Mouse (Mus musculus): ENCODE data around the gene Lrrc26.

- no peak for TF ChIP-seq FLI1 (IDR thresholded peaks at IDR 0.05; ENCODE audit: low read length)
- no peak for TF ChIP-seq GATA1 (IDR thresholded peaks at IDR 0.05; ENCODE audit: borderline replicate concordance, low read length)
Observed at GRCm38 (mm10) chr2:25289651-25290050, at the start of gene Lrrc26.

Measured in megakaryocyte, embryonic 14.5 days (primary cell).